Mouse (Mus musculus): ENCODE results near the gene Uqcc3.
"Not testable (repeated sequence)": the region's sequence is repeated elsewhere in the genome, so short reads cannot be mapped to it uniquely, and the experiment has no call there.

DNA sequence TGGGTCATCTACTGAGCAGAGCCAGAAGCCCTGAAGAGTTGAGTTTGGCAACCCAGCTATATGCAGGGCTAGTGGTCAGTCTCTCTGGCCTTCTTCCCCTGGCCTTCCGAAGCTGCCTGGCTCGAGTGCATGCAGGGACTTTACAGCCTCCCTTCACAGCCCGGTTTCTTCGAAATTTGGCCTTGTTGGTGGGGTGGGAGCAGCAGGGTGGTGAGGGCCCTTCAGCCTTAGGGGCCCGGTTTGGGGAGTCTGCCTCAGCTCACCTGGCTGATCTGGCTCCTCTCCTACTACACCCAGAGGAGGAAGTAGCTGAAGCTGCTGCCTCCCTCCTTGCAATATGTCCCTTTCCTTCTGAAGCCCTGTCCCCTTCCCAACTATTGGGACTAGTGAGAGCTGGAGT is 15.5 kb upstream of the Uqcc3 start:
- not testable (repeated sequence) for TF ChIP-seq CTCF, EP300 (IDR thresholded peaks at IDR 0.05; ENCODE audit: low read depth)

All from heart, postnatal 0 days (tissue).